Mouse (Mus musculus) embryonic fibroblast, embryonic 13.5 days (primary cell): Measurements from ENCODE around the gene Kcns3.

Experiments
- CTCF ChIP-seq: IDR thresholded peaks from 2 replicates; pipeline ENCODE4 v1.5.1; 2011; ENCODE audit warnings: mild to moderate bottlenecking, control low read depth, low read length, moderate library complexity, borderline replicate concordance; ENCODE audit not compliant: insufficient read depth
- POLR2A ChIP-seq: IDR thresholded peaks from 2 replicates; pipeline ENCODE4 v1.6.1; 2011; ENCODE audit warnings: low read depth, mild to moderate bottlenecking, control low read depth, low read length, moderate library complexity

DNA sequence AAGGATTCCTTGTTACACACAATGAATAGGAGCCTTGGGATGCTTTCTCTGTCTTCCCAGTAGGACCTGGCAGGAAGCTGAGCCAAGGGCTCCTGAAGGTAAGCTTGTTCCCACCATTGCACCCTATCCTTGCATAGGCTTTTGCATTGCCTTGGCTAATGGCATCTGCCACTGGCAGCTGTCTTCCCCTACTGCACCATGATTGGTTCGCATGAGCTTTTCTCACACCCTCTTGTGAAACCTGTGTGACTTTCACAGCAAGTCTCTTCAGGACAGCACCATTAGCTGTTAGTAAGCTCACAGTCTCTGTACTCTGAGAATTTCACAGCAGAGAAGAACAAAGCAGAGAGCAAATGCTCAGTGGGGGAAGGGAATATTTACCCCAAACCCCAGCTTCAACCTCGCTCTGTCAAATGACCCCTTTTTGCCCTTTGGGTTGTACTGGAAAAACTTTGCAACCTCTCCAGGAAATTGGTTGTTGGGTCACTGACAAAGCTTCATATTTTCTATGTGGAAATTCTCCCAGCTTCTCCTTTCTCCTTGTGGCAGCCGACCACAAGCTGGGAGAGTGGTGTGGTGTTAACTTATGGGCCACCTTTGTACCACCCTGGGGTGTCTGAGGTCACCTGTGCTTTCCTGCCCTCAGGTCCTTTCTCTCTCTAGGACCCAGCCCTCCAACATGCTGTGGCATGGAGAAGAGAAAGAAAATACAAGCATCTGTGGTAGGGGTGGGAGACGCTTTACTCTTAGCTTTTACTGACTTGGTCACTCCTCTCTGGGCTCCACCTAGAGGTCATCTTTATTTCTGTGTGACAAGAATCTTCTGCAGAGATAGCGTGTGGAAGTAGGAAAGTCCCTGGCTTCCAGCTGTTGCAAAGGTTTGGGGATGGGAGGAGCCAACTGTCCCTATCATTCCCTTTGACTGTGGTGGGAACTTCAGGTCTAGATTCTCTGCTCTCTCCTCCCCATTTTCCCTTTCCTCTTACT, 26.8 kb upstream of the Kcns3 start:
- TF ChIP-seq CTCF, result no peak
- TF ChIP-seq POLR2A, result no peak
